Mouse (Mus musculus): ENCODE measurements around the gene Mthfd1. TPM values are rescaled to one million over a fixed set of nuclear protein-coding genes. Genes with fewer than 3 reads are reported as not detected.
"Not testable (repeated sequence)": the region's sequence is repeated elsewhere in the genome, so short reads cannot be mapped to it uniquely, and the experiment has no call there.

Gene Mthfd1
- 10 to 100 TPM; 25.6 to 27.9 TPM for total RNA-seq (2021)
- long read RNA-seq, experiment 1, transcript Mthfd1-201 (28 exons, 3,241 nt), result major isoform, 38 of 48 reads
- long read RNA-seq, experiment 1, partial matches to known transcripts, result 6 of 48 reads
- long read RNA-seq, experiment 1, other reads (novel, unspliced or antisense), result 4 of 48 reads
- long read RNA-seq, experiment 2, transcript Mthfd1-201 (28 exons, 3,241 nt), result major isoform, 13 of 19 reads
- long read RNA-seq, experiment 2, partial matches to known transcripts, result 5 of 19 reads
- long read RNA-seq, experiment 2, other reads (novel, unspliced or antisense), result 1 of 19 reads

GRCm38 (mm10) chr12:76254725-76255498 is at the start of gene Mthfd1:
TSS of gene Mthfd1 (plus strand) at chr12:76255298.
- peak; percentile 93 to 98 for DNase-seq

- no peak for DNase-seq
Measured at GRCm38 (mm10) chr12:76209429-76209974, 45.6 kb upstream of the Mthfd1 start.

- no peak for DNase-seq
Measured at GRCm38 (mm10) chr12:76215121-76215520, 40.0 kb upstream of the Mthfd1 start.

GRCm38 (mm10) chr12:76216716-76217115 is 38.4 kb upstream of the Mthfd1 start:
- no peak for DNase-seq

GRCm38 (mm10) chr12:76222104-76222503 is 33.0 kb upstream of the Mthfd1 start:
- not testable (repeated sequence) for DNase-seq

- no peak for DNase-seq
Measured at GRCm38 (mm10) chr12:76230644-76231043, 24.5 kb upstream of the Mthfd1 start.

GRCm38 (mm10) chr12:76235253-76235652 is 19.8 kb upstream of the Mthfd1 start:
- DNase-seq, result no peak

- DNase-seq, result no peak
Measured at GRCm38 (mm10) chr12:76239145-76239838, 15.8 kb upstream of the Mthfd1 start.

GRCm38 (mm10) chr12:76239839-76240571 is 15.1 kb upstream of the Mthfd1 start:
- DNase-seq, result no peak

GRCm38 (mm10) chr12:76240670-76241069 is 14.4 kb upstream of the Mthfd1 start:
- no peak for DNase-seq

GRCm38 (mm10) chr12:76241084-76241483 is 14.0 kb upstream of the Mthfd1 start:
- no peak for DNase-seq

- no peak for DNase-seq
Measured at GRCm38 (mm10) chr12:76241833-76242232, 13.3 kb upstream of the Mthfd1 start.

- no peak for DNase-seq
Measured at GRCm38 (mm10) chr12:76244981-76245380, 10.1 kb upstream of the Mthfd1 start.

- DNase-seq, result no peak
Measured at GRCm38 (mm10) chr12:76246646-76247045, 8.5 kb upstream of the Mthfd1 start, which contains the start of gene Tex21. TSS of gene Tex21 (minus strand) at chr12:76246746.

- no peak for DNase-seq
Measured at GRCm38 (mm10) chr12:76253090-76253489, 2.0 kb upstream of the Mthfd1 start.

- no peak for DNase-seq
Measured at GRCm38 (mm10) chr12:76253591-76253990, 1.5 kb upstream of the Mthfd1 start.

- DNase-seq, result no peak
Measured at GRCm38 (mm10) chr12:76253991-76254390, 1.1 kb upstream of the Mthfd1 start.

- no peak for DNase-seq
Measured at GRCm38 (mm10) chr12:76255499-76255875, 389 bp downstream of the Mthfd1 start.

- peak in 1 of 2 experiments; percentile 12 for DNase-seq
Measured at GRCm38 (mm10) chr12:76256114-76256843, 1.2 kb downstream of the Mthfd1 start.

GRCm38 (mm10) chr12:76260673-76261072 is 5.6 kb downstream of the Mthfd1 start:
- DNase-seq, result no peak

- DNase-seq, result no peak
Measured at GRCm38 (mm10) chr12:76261556-76261955, 6.5 kb downstream of the Mthfd1 start.
